Mouse (Mus musculus) bone marrow, adult 2 months (tissue): Measurements from ENCODE around the gene Pcsk4.

Experiments
- CTCF ChIP-seq: fragments of 200-500 bp; IDR thresholded peaks from 2 replicates; pipeline ENCODE4 v1.5.1; 2011; ENCODE audit warnings: low read length, control low read depth; ENCODE audit not compliant: control insufficient read depth, insufficient read depth
- POLR2A ChIP-seq: fragments of 200-500 bp; IDR thresholded peaks from 2 replicates; pipeline ENCODE4 v1.6.1; 2011; ENCODE audit warnings: low read depth, mild to moderate bottlenecking, control low read depth, low read length, borderline replicate concordance; ENCODE audit not compliant: control insufficient read depth

DNA sequence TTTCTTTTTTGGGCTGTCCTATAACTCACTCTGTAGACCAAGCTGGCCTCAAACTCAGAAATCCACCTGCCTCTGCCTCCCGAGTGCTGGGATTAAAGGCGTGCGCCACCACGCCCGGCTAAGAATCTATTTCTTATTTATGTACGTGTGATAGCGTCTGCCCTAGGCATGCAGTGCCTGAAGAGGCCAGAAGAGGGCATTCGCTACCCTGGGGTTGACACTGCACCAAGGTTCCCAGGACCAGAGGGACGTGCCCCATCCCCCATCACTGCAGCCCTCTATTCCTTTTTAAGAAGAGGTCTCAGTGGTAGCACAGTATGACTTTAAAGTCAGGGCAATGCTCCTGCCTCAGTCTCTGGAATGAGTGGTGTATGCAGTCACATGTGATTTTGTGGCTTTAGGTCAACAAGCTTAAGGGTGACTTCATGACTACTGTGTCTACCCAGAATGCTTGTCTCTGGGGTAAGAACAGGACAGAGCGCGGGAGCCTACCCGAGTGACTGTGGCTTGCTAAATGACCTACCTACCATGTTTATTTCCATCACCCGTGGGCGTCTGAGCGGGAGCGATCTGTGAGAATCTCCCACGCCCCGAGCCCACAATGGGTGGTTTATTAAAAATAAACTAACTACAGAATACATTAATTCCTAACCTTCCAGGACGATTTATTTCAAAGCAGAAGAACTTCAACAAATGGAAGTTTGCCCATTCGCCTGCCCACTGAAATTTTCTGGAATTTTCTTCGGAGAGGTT, 40.9 kb upstream of the Pcsk4 start:
- TF ChIP-seq POLR2A (no peak), CTCF (peak; percentile 42; the same call in 1 of the 2 replicates)
